Mouse (Mus musculus) E14TG2a.4 (cell line): Measurements from ENCODE around the gene Mtmr6.

Source experiments
- CTCF ChIP-seq: conservative IDR thresholded peaks from 2 replicates; pipeline ENCODE4 v1.5.1; 2014; ENCODE audit warnings: low read length
- NANOG ChIP-seq: IDR thresholded peaks from 2 replicates; pipeline ENCODE4 v1.6.1; 2014; ENCODE audit warnings: borderline replicate concordance, low read length, mixed read lengths

DNA sequence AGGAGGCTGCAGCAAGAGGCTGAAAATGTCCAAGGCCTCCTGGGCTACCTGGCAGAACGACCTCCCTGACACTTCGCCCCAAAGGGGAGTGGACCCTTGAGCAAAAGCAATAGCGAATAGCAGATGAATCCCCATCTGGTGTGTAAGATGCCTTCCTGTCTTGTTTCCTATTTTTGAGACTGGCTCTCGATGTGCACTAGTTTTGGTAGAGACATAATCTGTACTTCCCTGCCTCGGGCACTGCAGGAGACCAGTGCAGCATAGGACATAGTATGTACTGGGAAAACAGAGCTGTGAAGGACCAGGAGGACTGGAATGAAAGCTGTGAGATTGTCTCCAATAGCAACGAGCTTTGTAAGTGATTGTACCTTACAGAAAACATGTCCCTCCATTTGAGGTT is 8.3 kb downstream of the Mtmr6 start:
- TF ChIP-seq CTCF (no peak), NANOG (no peak)
